Mouse (Mus musculus): ENCODE data around the gene Ttll4.

DNA sequence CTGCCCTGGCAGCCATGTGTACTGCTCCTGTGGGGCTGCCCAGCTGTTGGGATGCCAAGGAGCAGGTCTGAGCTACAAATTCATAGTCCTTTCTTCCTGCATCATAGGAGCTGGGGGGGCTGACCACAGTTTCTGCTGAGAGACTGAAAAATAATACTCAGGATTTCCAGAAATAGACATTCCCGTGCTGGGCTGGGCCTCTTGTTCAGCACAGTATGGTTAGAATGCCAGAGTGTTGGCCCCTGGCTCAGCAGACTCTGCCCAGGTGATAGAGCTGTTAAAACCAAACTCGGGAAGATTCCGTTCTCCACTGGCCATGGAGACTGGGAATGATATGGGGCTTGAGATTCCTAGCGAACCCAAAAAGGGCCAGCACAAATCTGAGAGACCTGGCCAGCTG lies 35.5 kb upstream of the Ttll4 start:
- TF ChIP-seq CTCF (IDR thresholded peaks at IDR 0.05; ENCODE audit: low read depth, low read length) (no peak), POLR2A (IDR thresholded peaks at IDR 0.05; ENCODE audit: extremely low read depth, insufficient read depth, low read length) (no peak)
